In genomic region chr19:24511939-24512338, GRCm38 (mm10) we compare ENCODE assay signal across 14 mouse cellular contexts.
"Had no signal": no experiment of that assay in that cellular context is flagged by ENCODE, and none has a peak within 500 bp of the region (broad histone marks: within the 10 kb centered on the region; RNA-seq: fewer than 3 reads in every experiment).

No protein-coding gene starts in this region.

- H3K4me2 ChIP-seq: midbrain, embryonic 11.5 days; midbrain, embryonic 15.5 days; neural tube, embryonic 12.5 days had no signal

- DNase-seq: kidney, adult 11 months; kidney, adult 9 months; kidney, postnatal 10 days; left cerebral cortex, postnatal 4 days; lung, adult 2 months; lung, postnatal 36 days; retina, postnatal 1 day; right cerebral cortex, postnatal 25 days; thymus, postnatal 36 days had no signal

- H3K9ac ChIP-seq: midbrain, embryonic 15.5 days; neural tube, embryonic 12.5 days had no signal

- H3K27me3 ChIP-seq: midbrain, embryonic 15.5 days; neural tube, embryonic 12.5 days had no signal

- H3K36me3 ChIP-seq: midbrain, embryonic 15.5 days; neural tube, embryonic 12.5 days had no signal

- H3K4me3 ChIP-seq: midbrain, embryonic 15.5 days; neural tube, embryonic 12.5 days had no signal

- H3K27ac ChIP-seq: midbrain, embryonic 15.5 days; neural tube, embryonic 12.5 days; stomach, postnatal 0 days had no signal

- ATAC-seq: lung, postnatal 0 days; midbrain, embryonic 15.5 days had no signal

- H3K9me3 ChIP-seq: midbrain, embryonic 15.5 days; neural tube, embryonic 12.5 days had no signal
